Mouse (Mus musculus) neural tube, embryonic 15.5 days (tissue): ENCODE results near the gene Dnajc25. TPM values are rescaled to one million over a fixed set of nuclear protein-coding genes. Genes with fewer than 3 reads are reported as not detected.
A peak's percentile ranks its signal among the peaks of the same experiment; 100 is the strongest.

Source experiments
- ATAC-seq: fragments of 200-750 bp; cut with Nextera tagmentation; 2 replicates; pipeline ENCODE4 v1.8.0; 2017; ENCODE audit warnings: mild to moderate bottlenecking, moderate TSS enrichment, moderate library complexity; ENCODE audit not compliant: low FRiP score
- H3K27ac ChIP-seq: fragments of 300-500 bp; sonication (generic); replicated peaks from 2 replicates; pipeline ENCODE4 v1.5.1; 2015; ENCODE audit warnings: mild to moderate bottlenecking, inconsistent platforms
- H3K27me3 ChIP-seq: fragments of 300-500 bp; sonication (generic); replicated peaks from 2 replicates; pipeline ENCODE4 v1.6.1; 2015; ENCODE audit warnings: inconsistent platforms
- H3K36me3 ChIP-seq: fragments of 300-500 bp; sonication (generic); 2 replicates; pipeline ENCODE4 v1.6.1; 2015; ENCODE audit warnings: inconsistent platforms
- H3K4me1 ChIP-seq: fragments of 300-500 bp; sonication (generic); 2 replicates; pipeline ENCODE4 v1.6.1; 2015; ENCODE audit warnings: inconsistent platforms
- H3K4me2 ChIP-seq: fragments of 300-500 bp; sonication (generic); 2 replicates; pipeline ENCODE4 v1.6.1; 2015; ENCODE audit warnings: inconsistent platforms, mild to moderate bottlenecking, moderate library complexity
- H3K4me3 ChIP-seq: fragments of 300-500 bp; sonication (generic); replicated peaks from 2 replicates; pipeline ENCODE4 v1.5.1; 2015; ENCODE audit warnings: mild to moderate bottlenecking, inconsistent platforms
- H3K9ac ChIP-seq: fragments of 300-500 bp; sonication (generic); replicated peaks from 2 replicates; pipeline ENCODE4 v1.6.1; 2015; ENCODE audit warnings: mild to moderate bottlenecking, inconsistent platforms
- H3K9me3 ChIP-seq: fragments of 300-500 bp; sonication (generic); replicated peaks from 2 replicates; pipeline ENCODE4 v1.6.1; 2016; ENCODE audit warnings: inconsistent platforms
- WGBS: fragments of 180-500 bp; shearing (Covaris S2); methylation state at CpG from one replicate; pipeline ENCODE4 v1.1.7; 2015; ENCODE audit warnings: mixed read lengths; 5-methylcytosine and 5-hydroxymethylcytosine counted together
- polyA plus RNA-seq: library from polyadenylated mRNA; unstranded; fragments of >200 nt; fragmentation: Nextera tagmentation; extraction: Ambion mirVana; gene quantifications from 2 replicates; pipeline ENCODE4 v1.2.1, GENCODE M21; 2015

Dnajc25 gene
- polyA plus RNA-seq, 1 experiment from 2014 or later: 8.2 TPM

GRCm38 (mm10) chr4:59007016-59007415 is 12.2 kb downstream of the Dnajc25 start:
- H3K27me3 ChIP-seq: no peaks in the 10 kb centered on the region
- WGBS: 85% methylated on average over 6 of the region's 6 CpGs
- H3K4me1 ChIP-seq: peaks cover 36% of the 10 kb centered on the region
- H3K9ac ChIP-seq: no peak overlapping the region
- no peak for ATAC-seq
- H3K27ac ChIP-seq: no peak overlapping the region
- no peaks in the 10 kb centered on the region for H3K9me3 ChIP-seq
- H3K4me2 ChIP-seq: no peak overlapping the region
- H3K4me3 ChIP-seq: no peak overlapping the region
- H3K36me3 ChIP-seq: no peaks in the 10 kb centered on the region

GRCm38 (mm10) chr4:59007974-59008373 is 13.1 kb downstream of the Dnajc25 start:
- H3K27ac ChIP-seq: no peak overlapping the region
- no peak for ATAC-seq
- no peak overlapping the region for H3K9ac ChIP-seq
- no peaks in the 10 kb centered on the region for H3K27me3 ChIP-seq
- peaks cover 31% of the 10 kb centered on the region for H3K4me1 ChIP-seq
- H3K36me3 ChIP-seq: no peaks in the 10 kb centered on the region
- H3K9me3 ChIP-seq: no peaks in the 10 kb centered on the region
- 91% methylated on average over 5 of the region's 5 CpGs for WGBS
- no peak overlapping the region for H3K4me2 ChIP-seq
- no peak overlapping the region for H3K4me3 ChIP-seq

GRCm38 (mm10) chr4:59009186-59009585 is 14.3 kb downstream of the Dnajc25 start:
- no peaks in the 10 kb centered on the region for H3K9me3 ChIP-seq
- no peak overlapping the region for H3K9ac ChIP-seq
- ATAC-seq: no peak
- no peak overlapping the region for H3K27ac ChIP-seq
- H3K4me1 ChIP-seq: peaks cover 24% of the 10 kb centered on the region
- no peak overlapping the region for H3K4me2 ChIP-seq
- WGBS: 95% methylated on average over 7 of the region's 7 CpGs
- H3K36me3 ChIP-seq: no peaks in the 10 kb centered on the region
- H3K27me3 ChIP-seq: no peaks in the 10 kb centered on the region
- no peak overlapping the region for H3K4me3 ChIP-seq

- no peak for ATAC-seq
- H3K4me2 ChIP-seq: no peak overlapping the region
- H3K9me3 ChIP-seq: no peaks in the 10 kb centered on the region
- peaks cover 19% of the 10 kb centered on the region for H3K4me1 ChIP-seq
- no peaks in the 10 kb centered on the region for H3K36me3 ChIP-seq
- no peaks in the 10 kb centered on the region for H3K27me3 ChIP-seq
- no peak overlapping the region for H3K9ac ChIP-seq
- WGBS: 84% methylated on average over 4 of the region's 4 CpGs
- H3K27ac ChIP-seq: no peak overlapping the region
- no peak overlapping the region for H3K4me3 ChIP-seq
These were observed 14.8 kb downstream of the Dnajc25 start for GRCm38 (mm10) chr4:59009696-59010095.

GRCm38 (mm10) chr4:59011446-59011845 is 16.6 kb downstream of the Dnajc25 start:
- H3K27me3 ChIP-seq: no peaks in the 10 kb centered on the region
- H3K9ac ChIP-seq: no peak overlapping the region
- ATAC-seq: no peak
- no peak overlapping the region for H3K4me3 ChIP-seq
- H3K36me3 ChIP-seq: 0 out of 2 replicates have a peak, but pooled peaks cover 2% of the 10 kb centered on the region
- no peaks in the 10 kb centered on the region for H3K9me3 ChIP-seq
- no peak overlapping the region for H3K27ac ChIP-seq
- 81% methylated on average over 3 of the region's 3 CpGs for WGBS
- no peak overlapping the region for H3K4me2 ChIP-seq
- H3K4me1 ChIP-seq: peaks cover 6% of the 10 kb centered on the region; the same call in 1 of the 2 replicates

GRCm38 (mm10) chr4:59015181-59015580 is 20.3 kb downstream of the Dnajc25 start:
- Histone ChIP-seq H3K4me2 (no peak overlapping the region), H3K4me3 (no peak overlapping the region), H3K9ac (no peak overlapping the region), H3K9me3 (no peaks in the 10 kb centered on the region), H3K27me3 (no peaks in the 10 kb centered on the region), H3K27ac (no peak overlapping the region), H3K4me1 (0 out of 2 replicates have a peak, but pooled peaks cover 4% of the 10 kb centered on the region), H3K36me3 (peaks cover 26% of the 10 kb centered on the region)
- 92% methylated on average over 3 of the region's 3 CpGs for WGBS
- no peak for ATAC-seq

- Histone ChIP-seq H3K4me1 (no peaks in the 10 kb centered on the region), H3K27ac (no peak overlapping the region), H3K4me2 (no peak overlapping the region), H3K36me3 (peaks cover 36% of the 10 kb centered on the region), H3K27me3 (no peaks in the 10 kb centered on the region), H3K9ac (no peak overlapping the region), H3K4me3 (no peak overlapping the region), H3K9me3 (no peaks in the 10 kb centered on the region)
- no peak for ATAC-seq
- 95% methylated on average over 2 of the region's 2 CpGs for WGBS
These were observed 22.1 kb downstream of the Dnajc25 start for GRCm38 (mm10) chr4:59016922-59017321.

- peak overlapping the region; percentile 66 for H3K4me3 ChIP-seq
- H3K9me3 ChIP-seq: no peaks in the 10 kb centered on the region
- peak overlapping the region; percentile 93 for H3K27ac ChIP-seq
- peaks cover 17% of the 10 kb centered on the region for H3K4me1 ChIP-seq
- H3K27me3 ChIP-seq: no peaks in the 10 kb centered on the region
- H3K9ac ChIP-seq: no peak overlapping the region
- no peak for ATAC-seq
- H3K36me3 ChIP-seq: peaks cover 10% of the 10 kb centered on the region; the same call in 1 of the 2 replicates
- H3K4me2 ChIP-seq: peak overlapping the region; percentile 66
- WGBS: 76% methylated on average over 10 of the region's 10 CpGs
These were observed 39.6 kb downstream of the Dnajc25 start for GRCm38 (mm10) chr4:59034325-59034917.

- H3K4me3 ChIP-seq: peak within 1 kb of the TSS; percentile 66
- WGBS: 11% methylated on average over 76 of the region's 76 CpGs
- peak within 1 kb of the TSS; percentile 66 for H3K4me2 ChIP-seq
- H3K4me1 ChIP-seq: peaks cover 17% of the 10 kb centered on the region
- peaks cover 15% of the 10 kb centered on the region for H3K36me3 ChIP-seq
- H3K9ac ChIP-seq: peak within 1 kb of the TSS; percentile 83
- H3K9me3 ChIP-seq: no peaks in the 10 kb centered on the region
- H3K27ac ChIP-seq: peak within 1 kb of the TSS; percentile 93
- no peaks in the 10 kb centered on the region for H3K27me3 ChIP-seq
- peak; percentile 92 for ATAC-seq
These were observed 40.3 kb downstream of the Dnajc25 start, which contains the start of gene Gng10 for GRCm38 (mm10) chr4:59034918-59035785. Gng10 (plus strand) TSS chr4:59035088.

GRCm38 (mm10) chr4:59035786-59036350 is 41.0 kb downstream of the Dnajc25 start:
- Histone ChIP-seq H3K4me2 (peak overlapping the region; percentile 66), H3K4me3 (peak overlapping the region; percentile 66), H3K9me3 (no peaks in the 10 kb centered on the region), H3K27me3 (no peaks in the 10 kb centered on the region), H3K27ac (peak overlapping the region; percentile 93), H3K9ac (peak overlapping the region; percentile 83), H3K4me1 (peaks cover 17% of the 10 kb centered on the region), H3K36me3 (peaks cover 18% of the 10 kb centered on the region)
- WGBS: 56% methylated on average over 18 of the region's 18 CpGs
- ATAC-seq: peak; percentile 49

- no peak for ATAC-seq
- peak overlapping the region; percentile 66 for H3K4me2 ChIP-seq
- H3K4me3 ChIP-seq: 0 out of 2 replicates have a peak overlapping the region, but pooled peaks have one; percentile 66
- peaks cover 20% of the 10 kb centered on the region for H3K36me3 ChIP-seq
- H3K9me3 ChIP-seq: no peaks in the 10 kb centered on the region
- H3K4me1 ChIP-seq: peaks cover 17% of the 10 kb centered on the region
- H3K9ac ChIP-seq: no peak overlapping the region
- H3K27ac ChIP-seq: no peak overlapping the region
- 55% methylated on average over 13 of the region's 13 CpGs for WGBS
- H3K27me3 ChIP-seq: no peaks in the 10 kb centered on the region
These were observed 41.7 kb downstream of the Dnajc25 start for GRCm38 (mm10) chr4:59036490-59037127.
